Mouse (Mus musculus): Measurements from ENCODE around the gene Col6a3.

DNA sequence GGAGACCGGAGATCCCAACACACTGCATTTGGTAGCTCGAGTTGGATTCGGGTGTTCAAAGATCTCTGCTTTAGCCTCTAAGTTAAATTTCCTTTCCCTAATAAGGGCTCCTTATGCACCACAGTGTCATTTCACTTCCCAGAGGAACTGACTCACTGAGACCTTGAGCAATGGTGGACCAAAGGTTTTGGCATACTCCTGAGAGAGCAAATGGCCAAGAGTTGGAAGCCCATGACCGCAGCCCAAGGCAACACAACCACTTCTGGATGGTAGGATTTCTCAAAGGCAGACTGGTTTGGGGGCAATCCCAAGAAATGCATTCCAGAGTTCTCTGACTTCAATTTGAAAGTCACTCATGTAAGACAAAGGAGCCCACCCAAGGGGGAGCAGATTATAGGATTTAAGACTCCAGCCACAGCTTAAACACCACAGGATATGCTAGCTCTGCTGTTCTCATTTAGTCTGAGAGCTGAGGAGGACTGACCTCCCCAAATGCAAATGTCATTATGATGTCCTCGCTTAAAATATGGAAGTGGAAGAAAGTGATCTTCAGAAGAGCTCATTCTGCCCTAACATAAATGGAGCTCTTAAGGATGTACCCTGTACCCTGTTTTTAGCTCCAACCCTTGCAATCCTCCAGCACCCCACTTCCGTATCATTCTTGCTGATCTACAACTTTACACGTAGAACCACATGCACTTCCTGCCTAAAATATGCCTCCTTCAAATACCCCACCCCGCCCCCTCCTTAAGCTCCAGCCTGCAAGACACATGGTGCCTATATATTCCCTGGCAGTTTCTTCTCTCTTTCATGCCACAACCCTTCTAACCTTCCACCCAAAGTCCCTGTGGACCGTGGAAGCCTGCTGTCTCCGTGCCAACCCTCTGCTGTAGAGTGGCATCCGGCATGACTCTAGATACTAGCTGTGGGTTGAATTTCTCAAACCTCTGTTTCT lies 103.3 kb downstream of the Col6a3 start:
- no peak for TF ChIP-seq CTCF (IDR thresholded peaks at IDR 0.05; ENCODE audit: low read depth, low read length)
- TF ChIP-seq POLR2A (IDR thresholded peaks at IDR 0.05; ENCODE audit: insufficient read depth, low read length): no peak
- TF ChIP-seq EP300 (IDR thresholded peaks at IDR 0.05; ENCODE audit: insufficient read depth, low read depth, low read length): no peak
